Mouse (Mus musculus) right cerebral cortex, postnatal 4 days (tissue): ENCODE results near the gene Snapin.

ENCODE experiments used
- DNase-seq: peaks from one replicate; pipeline ENCODE4 v3.0.0-alpha.2; 2022

The Snapin gene

DNA sequence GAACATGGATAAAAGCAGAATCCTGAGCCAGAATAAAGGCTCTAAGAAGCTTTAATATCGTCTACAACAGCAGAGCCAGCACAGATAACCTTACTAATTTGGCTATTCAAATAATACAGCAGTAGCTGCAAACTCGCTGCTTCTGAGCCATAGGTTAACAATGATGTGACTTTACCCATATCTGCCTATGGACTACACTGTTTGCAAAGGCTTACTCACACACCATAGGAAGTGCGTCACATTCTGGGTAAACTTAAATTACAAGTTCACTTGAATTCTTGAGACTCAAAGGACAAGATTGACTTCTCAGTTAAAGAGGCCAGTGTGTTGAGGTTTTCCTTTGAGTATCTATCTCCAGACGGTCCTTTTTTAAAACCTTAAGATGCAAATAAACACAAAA, 12.6 kb upstream of the Snapin start:
- no peak for DNase-seq

DNA sequence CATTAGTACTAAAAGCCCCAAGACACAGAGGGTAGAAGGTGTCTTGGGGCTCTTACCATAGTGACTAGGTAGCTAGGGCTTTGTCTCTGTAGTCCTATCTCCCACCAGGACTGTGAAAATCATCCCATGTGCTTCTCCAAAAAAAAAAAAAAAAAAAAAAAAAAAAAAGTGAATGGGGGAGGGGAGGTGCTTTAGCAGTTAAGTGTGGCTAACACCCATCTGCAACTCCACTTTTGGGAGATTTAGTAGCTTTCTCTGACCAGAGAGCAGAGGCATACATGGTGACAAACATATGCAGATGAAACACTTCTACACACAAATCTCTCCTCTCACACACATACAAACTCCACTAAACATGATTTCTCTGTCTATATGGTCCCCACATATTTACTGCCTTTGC, 6.8 kb upstream of the Snapin start:
- no peak for DNase-seq

DNA sequence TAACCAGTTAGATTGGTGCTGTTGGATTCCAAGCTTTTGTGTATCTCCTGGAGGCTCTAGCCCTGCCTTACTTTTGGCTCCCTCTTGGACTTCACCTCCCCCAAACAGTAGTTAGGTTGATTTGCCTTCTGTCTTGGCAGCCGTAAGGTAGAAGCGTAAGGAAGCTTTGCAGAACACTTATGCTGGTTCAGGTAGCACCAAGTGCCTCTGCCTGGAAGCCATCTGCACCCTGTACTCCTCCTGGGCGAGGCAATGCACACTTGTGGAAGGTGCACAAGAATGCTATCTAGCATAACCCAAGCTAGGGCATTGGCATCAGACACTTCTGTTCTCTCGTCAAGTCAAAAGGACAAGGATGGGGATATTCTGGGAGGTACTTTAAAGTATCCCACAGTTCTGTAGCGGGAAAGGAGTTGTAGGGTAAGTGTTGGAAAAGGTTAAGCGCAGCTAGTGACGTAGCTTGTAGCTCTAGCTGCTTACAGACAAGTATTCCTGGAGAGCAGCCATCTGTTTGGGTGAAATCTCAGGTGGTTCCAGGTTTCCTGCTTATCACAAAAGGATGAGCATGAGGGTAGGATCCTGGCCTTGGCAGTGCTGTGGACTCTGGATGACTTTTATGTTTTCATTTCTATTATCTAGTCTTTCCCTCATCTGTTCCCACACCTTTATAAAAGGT, 5.2 kb upstream of the Snapin start:
- no peak for DNase-seq

DNA sequence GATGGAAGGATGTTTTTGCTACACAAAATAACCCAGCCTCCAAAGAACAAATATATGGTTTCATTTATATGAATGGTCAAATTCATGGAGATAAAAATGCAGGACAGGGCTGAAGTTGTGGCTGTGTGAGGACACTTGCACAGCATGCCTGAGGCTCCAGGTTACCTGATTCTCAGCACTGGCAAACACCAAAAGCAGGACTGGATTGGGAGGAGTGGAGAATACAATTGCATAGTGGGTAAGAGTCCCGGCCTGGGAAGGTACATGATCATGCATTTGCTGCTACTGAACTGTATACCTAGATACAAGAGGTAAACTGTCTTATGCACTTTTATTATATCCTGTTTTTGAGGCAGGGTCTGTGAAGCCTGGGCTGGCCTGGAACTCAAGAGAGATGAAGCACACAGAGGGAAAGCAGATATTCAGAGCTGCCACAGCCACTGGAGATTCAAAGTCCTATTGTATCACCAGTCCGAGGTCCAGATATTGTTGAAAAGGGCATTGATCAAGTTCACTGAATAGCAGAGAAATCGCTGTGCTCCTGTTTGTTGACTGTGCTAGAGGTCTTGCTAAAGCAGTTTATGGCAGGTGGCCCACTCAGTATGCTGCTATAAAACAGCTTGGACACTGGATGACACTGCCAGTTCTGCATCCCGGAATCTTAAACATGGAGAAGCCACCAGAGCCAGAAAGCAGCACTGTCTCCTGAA, 3.2 kb upstream of the Snapin start:
- no peak for DNase-seq

DNA sequence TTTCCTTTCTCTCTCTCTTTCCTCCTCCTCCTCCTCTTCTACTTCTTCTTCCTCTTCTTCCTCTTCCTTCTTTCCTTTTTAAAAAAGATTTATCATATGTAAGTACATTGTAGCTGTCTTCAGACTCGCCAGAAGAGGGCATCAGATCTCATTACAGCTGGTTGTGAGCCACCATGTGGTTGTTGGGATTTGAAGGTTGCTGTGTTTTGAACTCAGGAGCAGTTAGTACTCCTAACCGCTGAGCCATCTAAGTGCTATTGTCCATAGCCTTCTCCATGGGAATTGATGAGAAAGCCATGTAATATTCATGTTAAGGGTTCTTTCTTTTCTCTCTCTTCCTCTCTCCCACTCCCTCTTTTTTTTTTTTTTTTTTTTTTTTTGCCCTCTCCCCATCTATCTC, 517 bp upstream of the Snapin start:
- DNase-seq, result no peak

DNA sequence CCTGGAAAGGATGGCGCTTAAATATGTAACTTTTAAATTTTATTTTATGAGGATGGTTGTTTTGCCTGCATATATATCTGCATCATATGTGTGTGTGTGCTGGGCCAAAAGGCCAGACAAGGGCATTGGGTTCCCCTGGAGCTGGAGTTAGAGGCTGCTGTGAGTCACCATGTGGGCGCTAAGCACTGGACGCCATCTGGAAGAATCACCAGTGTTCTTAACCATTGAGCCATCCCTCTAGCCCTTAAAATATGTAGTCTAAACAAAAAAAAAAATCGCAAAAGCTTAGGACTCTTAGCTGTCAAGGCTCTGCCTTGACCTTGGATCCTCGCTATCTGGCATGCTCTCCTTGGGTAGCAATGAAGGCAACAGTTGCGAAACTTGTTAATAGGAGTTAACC, 2.3 kb downstream of the Snapin start:
- no peak for DNase-seq

DNA sequence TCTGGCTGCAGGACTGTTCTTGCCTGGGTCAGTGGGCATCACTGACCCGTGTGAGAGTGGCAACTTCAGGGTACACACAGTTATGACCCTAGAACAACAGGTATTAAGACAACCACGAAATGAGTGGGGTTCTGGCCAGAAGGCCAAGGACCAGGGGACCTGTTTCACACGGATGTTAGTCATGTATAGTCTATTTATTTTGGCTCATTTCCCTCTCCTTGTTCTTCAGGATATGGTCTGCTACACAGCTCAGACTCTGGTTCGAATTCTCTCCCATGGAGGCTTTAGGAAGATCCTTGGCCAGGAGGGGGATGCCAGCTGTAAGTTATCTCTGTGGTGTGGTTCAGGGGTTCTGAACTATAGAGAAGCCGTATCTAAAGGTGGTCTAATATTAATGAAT, 3.8 kb downstream of the Snapin start:
- DNase-seq, result no peak

DNA sequence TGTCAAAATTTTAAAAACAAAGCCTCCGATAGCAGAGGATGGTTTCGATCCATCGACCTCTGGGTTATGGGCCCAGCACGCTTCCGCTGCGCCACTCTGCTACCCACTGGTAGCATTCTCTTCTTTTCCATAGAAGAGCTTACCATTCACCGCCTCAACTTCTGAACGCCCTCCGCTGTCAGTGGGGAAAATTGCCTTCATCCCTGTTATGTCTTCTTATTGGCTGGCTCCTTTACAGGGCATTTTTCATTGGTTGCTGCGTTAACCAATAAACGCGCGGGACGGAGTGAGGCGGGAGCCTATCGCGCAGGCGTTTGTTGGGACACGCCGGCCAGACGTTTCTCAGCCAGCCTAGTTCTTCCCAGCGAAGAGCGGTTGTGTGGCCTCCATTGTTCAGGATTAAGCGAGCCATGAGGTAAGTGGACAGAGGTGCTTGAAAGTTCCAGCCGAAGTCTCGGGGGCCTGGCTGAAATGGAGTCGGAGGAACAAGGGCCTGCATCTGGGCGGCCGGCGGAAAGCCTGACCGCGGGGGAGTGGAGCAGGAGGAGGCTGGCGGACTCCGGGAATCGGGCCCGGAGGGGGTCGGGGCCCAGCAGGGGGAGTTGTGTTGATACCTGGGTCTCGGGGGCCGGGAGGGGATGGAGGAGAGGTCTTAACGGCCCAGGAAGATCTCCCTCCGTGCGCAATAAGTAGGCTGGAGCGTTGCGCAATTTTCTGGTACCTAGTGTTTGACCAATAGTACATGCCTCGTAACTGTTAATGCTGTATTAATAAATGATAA, 14.8 kb downstream of the Snapin start, which contains the start of gene Ilf2:
Ilf2 (plus strand) TSS at position 296 of the 781 bp plus-strand sequence.
- DNase-seq, result peak; percentile 91

DNA sequence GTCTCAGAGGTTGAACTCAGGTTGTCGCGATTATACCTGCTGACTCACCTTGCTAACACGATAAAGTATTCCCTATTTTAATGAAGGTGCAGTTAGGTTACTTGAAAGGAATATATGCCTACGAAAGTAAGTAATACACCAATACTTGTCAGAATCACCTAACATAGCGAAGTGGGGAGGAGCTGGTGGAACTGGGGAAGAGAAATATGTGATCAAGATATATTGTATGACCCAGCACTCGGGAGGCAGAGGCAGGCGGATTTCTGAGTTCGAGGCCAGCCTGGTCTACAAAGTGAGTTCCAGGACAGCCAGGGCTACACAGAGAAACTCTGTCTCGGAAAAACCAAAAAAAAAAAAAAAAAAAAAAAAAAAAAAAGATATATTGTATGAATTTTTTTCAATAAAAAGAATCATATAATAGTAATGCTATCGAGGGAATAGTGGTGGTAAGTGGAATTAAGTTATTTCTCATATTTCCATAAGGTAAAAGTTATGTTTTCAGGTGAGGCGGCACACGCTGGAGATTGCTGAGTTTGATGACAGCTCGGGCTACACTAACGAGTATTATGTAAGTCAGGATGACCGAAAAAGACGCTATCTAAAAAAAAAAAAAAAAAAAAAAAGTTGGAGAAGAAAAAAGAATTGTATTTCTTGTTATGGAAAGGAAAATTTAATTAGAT, 15.5 kb downstream of the Snapin start:
- no peak for DNase-seq

DNA sequence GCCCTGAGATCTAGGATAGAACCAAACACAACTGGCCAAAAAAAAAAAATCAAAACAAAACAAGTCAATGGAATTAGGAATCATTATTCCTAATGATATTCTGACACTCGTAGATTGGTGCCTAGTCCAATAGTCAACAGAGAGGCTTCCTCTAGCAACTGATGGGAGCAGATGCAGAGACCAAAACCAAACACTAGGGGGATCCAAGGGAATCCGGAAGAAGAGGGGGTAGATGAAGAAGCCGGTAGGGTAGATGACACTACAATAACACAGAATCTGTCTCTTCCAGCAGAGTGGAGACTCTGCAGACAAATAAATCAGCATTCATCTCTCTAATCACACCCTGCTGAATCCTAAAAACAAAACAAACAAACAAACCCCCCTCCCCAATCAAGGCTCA, 18.6 kb downstream of the Snapin start:
- no peak for DNase-seq

DNA sequence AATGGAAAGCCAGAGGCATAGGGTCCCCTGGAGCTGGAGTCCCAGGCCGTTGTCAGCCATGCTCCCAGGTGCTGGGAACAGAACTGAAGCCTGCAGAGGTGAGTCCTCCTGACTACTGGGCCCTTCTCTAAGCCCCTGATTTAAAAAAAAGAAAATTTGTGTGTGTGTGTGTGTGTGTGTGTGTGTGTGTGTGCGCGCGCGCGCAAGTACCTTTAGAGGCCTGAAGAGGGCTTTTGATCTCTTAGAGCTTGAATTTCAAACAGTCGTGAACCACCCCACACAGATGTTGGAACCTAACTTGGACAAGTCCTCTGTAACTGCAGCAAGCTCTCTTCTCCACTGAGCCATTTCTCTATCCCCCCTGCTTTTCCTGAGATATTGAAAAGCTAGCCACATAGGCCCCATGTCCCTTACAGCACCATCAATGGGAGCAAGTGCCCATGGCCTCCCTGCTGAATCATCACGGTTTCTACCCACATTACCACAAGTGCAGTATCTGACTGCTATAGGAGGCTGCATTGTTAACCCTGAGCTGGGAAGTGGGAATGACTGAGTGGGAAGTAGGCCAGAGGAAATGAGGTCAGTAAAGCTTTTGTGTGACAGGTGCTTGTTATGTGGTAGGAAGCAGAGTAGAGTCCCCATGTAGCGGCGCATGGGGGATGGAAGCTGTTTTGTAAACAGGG, 23.1 kb downstream of the Snapin start:
- no peak for DNase-seq

DNA sequence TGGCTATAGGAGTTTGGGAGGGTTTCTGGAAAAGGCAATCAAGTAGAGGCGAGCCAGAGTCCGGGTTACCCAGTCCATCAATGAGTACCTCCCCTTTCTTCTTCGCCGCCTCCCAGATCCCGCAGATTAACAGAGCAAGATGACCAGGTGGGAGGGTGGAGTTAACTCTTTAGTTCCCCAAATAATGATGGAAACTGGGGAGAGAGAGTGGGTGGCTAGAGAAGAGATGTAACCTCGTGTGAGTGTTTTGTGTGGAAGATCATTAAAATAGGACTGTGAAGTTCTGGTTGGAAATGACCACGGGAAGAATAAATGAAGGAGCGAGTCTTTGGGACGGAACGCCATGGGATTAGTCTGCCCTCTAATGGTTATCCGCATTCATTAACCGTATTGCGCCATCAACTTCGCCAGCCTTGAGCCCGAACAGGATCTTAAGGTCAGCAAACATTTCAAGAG, 24.5 kb downstream of the Snapin start:
- DNase-seq, result no peak

DNA sequence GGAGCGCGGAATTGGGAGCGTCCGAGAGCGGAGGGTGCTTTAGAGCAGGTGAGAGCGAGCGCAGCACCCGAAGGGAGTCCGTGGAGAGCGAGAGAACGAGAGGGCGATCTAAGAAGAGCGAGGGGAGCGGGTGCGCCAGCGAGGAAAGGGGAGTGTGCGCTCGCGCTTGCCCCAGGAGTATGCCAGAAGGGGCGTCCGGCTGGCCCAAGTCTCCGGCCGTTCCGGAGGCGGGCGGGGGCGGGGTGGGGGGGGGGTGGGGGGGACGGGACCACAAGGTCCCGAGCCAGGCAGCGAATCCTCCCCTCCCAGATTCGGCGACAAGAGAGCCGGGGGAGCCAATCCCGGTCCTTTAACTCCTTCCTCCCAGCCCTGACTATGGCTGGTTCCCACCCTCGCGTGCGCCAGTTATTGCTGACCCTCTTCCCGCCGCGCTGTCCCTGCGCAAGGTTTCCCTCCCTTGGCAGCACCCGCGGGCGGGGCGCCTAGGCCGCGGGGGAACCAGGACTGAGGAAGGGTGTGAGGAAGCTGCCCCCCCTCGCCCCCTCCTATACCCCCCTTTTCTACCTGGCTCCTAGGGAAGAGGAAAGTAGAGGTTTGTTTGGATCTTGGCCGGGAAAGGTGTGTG, 25.0 kb downstream of the Snapin start, which contains the start of gene Npr1:
Npr1 (minus strand) TSS at position 181 of the 625 bp plus-strand sequence.
- DNase-seq, result peak; percentile 30

DNA sequence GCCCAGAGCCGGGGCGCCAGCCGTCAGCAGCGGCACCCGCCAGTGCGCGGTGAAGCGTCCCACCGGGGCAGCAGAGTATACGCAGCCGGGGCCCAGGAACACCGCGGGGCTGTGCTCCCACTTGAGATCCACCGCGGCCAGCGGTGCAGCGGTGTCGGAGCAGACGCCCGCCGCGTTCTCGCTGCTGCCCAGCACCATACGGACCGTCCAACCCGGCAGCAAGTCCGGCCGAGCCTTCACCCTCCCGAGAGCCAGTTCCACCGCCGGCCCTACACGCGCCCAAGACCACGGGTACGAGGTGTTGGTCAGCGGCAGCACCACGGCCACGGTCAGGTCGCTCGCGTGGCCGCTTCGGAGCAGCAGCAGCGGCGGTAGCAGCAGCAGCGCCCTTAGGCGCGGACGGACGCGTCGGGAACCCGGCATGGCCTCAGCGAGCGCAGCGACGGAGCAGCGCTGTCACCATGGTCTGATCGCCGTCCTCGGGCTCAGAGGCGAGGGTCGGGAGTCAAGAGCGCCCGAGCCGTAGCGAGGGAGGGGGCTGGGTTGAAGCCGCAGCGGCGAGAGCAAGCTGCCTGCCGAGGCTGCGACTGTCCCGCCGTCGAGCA, 25.6 kb downstream of the Snapin start:
- no peak for DNase-seq

DNA sequence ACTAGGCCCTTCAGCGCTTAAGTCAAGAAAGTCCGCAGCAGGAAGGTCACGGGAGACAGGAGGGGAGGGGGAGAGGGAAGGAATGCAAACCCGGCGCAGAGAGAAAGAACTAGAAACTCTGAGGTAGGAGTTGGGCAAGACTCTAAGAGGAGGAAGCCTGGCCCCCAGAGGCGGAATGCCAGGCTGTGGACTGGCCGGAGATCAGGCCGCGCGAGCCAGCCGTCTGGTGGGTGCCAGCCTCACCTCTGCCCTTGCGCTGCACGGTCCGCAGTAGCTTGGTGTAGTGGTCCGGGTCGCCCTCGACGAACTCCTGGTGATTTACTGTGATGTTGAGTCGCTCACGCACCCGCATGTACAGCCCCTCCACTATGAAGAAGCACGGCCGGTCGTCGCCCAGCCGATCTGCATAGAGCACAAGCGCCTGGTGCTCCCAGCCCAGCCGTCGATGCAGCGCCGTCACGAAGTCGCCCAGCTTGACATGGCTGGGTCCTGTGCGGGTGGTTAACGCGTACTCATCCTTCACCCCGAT, 26.2 kb downstream of the Snapin start:
- DNase-seq, result no peak

DNA sequence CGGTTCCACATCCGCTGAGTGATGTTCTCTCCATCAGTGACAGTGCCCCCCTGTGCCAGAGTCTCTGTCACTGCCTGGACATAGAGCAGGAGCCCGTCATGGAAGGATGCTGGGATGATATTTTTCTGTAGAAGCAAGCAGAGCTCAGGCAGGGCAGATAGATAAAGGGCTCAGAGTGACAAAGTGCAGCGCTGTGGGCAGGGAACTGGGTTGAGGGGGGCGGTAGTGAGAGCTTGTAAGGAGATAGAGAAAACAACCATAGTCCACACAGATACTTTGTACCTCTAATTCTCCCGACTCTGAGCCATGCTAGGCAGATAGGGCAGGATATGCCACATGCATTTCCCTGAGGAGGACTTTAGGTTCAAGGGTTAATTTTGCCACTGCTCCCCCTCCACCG, 28.3 kb downstream of the Snapin start:
- no peak for DNase-seq

DNA sequence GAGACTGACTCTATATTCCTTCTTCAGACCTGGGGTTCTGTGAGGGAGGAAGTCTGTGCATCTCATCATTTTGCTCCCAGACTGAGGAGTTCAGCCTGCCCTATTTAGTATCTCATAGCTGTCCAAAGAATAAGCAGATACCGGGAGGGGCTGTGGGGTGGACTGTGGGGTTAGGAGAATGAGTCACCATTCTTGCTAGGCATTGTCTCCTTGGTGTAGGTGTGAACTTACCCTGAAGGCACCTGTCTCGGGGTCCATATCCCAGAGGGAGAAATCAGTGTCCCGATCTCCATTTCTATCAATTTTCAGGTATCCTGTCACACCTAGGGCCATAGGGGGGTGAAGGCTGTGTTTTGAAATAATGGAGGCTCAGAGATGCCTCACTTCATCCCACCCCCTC, 28.9 kb downstream of the Snapin start:
- DNase-seq, result no peak

DNA sequence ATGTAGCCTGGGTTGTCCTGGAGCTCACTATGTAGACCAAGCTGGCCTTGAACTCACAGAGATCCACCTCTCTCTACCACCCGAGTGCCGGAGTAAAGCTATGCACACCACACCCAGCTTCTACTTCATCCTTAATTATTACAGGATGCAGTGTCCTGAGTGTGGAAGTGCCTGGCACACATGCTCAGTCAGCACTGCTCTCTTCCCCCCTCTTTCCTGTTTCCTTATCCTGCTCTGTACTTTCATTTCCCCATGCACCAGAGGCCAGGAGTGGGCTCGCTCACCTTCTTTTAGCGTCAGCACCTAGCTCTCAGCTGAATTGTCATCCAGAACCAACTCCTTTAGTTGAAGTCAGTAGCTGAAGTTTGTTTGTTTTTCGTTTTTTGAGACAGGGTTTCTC, 30.5 kb downstream of the Snapin start:
- DNase-seq, result no peak

DNA sequence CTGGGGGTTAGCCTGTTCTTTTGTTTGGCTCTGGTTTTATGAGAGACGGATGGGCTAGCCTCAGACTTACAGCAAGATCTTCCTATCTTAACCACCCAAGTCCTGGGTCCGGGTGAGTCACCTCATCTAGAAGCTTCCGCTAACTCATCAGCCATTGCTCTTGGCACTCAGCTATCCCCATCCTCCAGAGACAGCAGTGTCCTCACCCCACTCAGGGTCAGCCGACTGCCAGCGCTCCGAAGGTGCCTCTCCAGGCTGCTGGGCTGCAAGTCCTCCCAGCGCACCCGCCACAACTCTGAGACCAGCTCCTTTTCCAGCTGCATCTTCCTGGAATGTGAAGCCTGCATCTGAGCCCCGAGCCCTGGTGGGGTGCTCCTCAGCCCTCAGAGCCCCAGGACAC, 31.1 kb downstream of the Snapin start:
- no peak for DNase-seq

DNA sequence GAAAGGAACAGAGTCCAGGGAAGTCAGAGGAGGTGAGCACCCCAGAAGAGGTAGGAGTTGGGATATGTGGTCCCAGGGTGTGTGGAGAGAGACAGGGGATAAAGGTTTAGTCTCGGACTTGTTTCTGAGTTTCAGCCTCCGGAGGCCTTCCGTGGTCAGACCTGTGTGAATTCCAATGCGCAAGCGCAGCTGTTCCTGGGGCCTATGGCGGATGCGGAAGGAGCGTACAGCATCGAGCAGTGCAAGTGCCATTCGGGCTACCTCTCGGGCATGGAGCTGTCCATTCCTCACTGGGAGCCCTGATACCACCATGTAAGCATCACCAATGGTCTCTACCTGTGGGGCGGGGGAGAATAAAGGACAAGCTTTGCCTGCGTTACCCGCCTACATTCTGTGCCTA, 35.9 kb downstream of the Snapin start:
- no peak for DNase-seq

DNA sequence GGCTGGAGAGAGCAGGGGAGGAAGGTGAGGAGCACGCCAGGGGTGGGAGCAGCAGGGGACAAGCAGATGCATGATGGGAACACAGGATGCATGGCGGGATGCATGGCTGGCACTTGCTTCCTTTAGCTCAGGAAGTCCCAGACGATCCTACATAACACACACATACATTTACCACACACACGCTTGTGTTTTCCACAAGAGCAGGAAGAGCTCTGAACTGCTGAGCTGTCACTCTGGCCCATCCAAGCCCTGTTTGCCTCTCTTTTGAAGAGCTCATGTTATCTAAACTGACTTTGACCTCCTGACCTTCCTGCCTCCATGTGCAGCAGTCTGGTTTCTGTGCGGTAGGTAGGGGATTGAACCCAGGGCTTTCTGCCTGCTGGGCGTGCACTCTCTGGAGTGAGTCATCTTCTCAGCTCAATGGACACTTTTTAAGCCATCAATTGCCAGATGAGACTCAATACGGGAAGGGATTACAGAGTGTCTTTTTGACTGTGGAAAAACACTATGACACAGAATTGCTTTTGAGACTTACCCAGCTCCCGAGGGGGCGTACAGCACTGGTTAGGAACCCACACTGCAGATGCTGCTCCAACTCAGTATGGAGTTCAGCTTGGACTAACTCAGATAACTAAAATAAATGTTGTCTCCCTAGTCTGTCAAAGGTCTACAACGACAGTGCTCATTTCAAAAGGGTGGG, 39.3 kb downstream of the Snapin start:
- no peak for DNase-seq
